Mouse (Mus musculus) erythroblast, embryonic 14.5 days (primary cell): ENCODE data around the gene Amn1.

Experiments used
- GATA1 ChIP-seq: IDR thresholded peaks from 2 replicates; pipeline ENCODE4 v1.6.1; 2012; ENCODE audit warnings: low read length, inconsistent platforms, mixed read lengths
- TAL1 ChIP-seq: IDR thresholded peaks from 3 replicates; pipeline ENCODE4 v1.6.1; 2012; ENCODE audit warnings: low read length, inconsistent platforms, mixed read lengths

GRCm38 (mm10) chr6:149179064-149179463 is 9.4 kb downstream of the Amn1 start:
- TF ChIP-seq GATA1 (no peak), TAL1 (no peak)
